Mouse (Mus musculus): ENCODE data around the gene Ubc. TPM values are rescaled to one million over a fixed set of nuclear protein-coding genes. Genes with fewer than 3 reads are reported as not detected.

The Ubc gene
- polyA plus RNA-seq, 1 experiment from 2014 or later = 431 TPM

DNA sequence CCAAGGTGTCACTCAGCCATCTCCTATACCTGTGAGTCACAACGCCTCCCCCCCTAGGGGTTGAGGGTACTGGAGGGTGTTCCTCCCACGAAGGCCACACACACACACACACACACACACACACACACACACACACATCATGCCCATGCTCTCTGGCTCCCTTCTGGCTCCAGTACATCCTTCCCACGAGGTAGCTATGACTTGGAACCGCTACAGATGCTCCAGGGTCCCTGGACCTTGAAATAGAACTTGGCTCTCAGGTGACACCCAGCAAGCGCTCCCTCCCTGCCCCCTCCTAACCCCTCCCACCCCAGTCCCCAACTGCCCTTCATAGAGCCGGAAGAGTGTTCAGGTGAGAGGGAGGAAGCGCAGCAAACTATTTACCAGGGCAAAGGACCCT, 34.4 kb downstream of the Ubc start:
- Histone ChIP-seq H3K27ac (no peak overlapping the region), H3K4me3 (ENCODE audit: inconsistent target) (no peak overlapping the region), H3K79me2 (ENCODE audit: inconsistent target) (no peaks in the 10 kb centered on the region), H3K36me3 (ENCODE audit: inconsistent target) (no peaks in the 10 kb centered on the region)
- 79% methylated on average over 7 of the region's 7 CpGs for WGBS (ENCODE audit: missing documents)

DNA sequence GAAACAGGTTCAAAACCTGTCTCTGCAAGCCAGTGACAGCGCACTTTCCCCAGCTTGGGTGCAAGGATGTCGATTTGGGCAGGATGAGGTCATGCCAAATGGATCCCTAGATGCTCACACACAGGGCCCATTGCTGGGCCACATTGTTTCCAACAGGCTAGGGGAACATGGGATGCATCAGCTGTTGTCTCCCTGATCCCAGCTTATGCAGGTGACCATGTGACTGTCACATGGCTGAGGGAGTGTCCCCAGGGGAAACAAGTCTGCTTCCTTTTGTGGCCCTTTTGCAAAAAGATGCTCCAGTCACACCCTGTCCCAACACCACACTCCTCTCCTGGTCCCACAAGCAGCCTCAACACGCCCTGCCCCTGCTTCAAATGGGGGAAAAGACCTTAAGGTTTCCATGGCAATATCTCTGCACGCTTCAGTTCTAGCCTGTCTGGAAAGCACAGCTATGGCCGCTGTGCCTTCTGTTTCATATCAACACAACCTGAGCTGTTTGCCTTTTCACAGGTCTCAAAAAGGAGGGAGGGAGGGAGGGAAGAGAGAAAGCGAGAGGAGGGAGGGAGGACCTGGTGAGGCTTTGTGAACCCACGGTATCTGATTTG, 35.0 kb downstream of the Ubc start:
- Histone ChIP-seq H3K36me3 (ENCODE audit: inconsistent target) (no peaks in the 10 kb centered on the region), H3K27ac (no peak overlapping the region), H3K4me3 (ENCODE audit: inconsistent target) (no peak overlapping the region), H3K79me2 (ENCODE audit: inconsistent target) (no peaks in the 10 kb centered on the region)
- 92% methylated on average over 7 of the region's 7 CpGs for WGBS (ENCODE audit: missing documents)

DNA sequence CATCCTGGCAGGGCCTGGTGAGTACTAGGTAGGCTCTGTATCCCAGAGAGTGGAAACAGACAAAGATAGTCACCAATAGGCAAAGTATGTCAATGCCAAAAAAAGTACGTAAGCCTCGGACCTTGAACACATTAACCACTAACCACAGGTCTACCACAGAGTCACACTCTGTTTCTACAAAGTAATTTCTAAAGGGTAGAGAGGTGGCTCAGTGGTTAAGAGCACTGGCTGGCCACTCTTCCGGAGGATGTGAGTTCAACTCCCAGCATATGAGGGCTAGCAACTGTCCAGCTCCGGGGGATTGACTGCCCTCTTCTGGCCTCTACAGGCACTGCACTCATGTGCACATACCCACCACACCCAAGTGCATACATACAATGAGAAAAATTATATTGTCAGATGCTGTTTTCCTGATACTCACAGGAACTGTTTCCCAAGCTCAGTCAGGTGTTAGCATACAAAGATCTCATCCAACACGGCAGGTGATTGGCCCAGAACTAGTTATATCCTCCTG, 37.2 kb downstream of the Ubc start:
- H3K36me3 ChIP-seq (ENCODE audit: inconsistent target) = no peaks in the 10 kb centered on the region
- H3K4me3 ChIP-seq (ENCODE audit: inconsistent target) = no peak overlapping the region
- no peak overlapping the region for H3K27ac ChIP-seq
- no peaks in the 10 kb centered on the region for H3K79me2 ChIP-seq (ENCODE audit: inconsistent target)
- WGBS (ENCODE audit: missing documents) = 76% methylated on average over 5 of the region's 5 CpGs

DNA sequence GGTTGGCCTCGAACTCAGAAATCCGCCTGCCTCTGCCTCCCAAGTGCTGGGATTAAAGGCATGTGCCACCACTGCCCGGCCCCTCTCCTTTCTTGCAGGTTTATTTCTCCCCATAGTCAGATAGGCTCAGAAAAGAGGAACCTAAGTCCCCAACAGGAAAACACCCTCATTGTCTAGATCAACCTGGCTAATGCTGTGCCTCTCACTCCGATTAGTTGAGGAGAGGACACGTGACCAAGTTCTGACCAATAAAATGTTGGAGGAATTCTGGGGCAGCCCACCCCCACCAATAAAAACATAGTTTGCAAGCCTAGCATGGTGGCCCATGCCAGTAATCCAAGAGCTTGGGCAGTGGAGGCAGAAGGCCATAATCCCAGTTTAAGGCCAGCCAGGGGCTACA, 38.1 kb downstream of the Ubc start:
- no peak overlapping the region for H3K4me3 ChIP-seq (ENCODE audit: inconsistent target)
- 21% methylated on average over 5 of the region's 5 CpGs for WGBS (ENCODE audit: missing documents)
- H3K79me2 ChIP-seq (ENCODE audit: inconsistent target) = no peaks in the 10 kb centered on the region
- H3K36me3 ChIP-seq (ENCODE audit: inconsistent target) = no peaks in the 10 kb centered on the region
- peak overlapping the region; percentile 47 for H3K27ac ChIP-seq

DNA sequence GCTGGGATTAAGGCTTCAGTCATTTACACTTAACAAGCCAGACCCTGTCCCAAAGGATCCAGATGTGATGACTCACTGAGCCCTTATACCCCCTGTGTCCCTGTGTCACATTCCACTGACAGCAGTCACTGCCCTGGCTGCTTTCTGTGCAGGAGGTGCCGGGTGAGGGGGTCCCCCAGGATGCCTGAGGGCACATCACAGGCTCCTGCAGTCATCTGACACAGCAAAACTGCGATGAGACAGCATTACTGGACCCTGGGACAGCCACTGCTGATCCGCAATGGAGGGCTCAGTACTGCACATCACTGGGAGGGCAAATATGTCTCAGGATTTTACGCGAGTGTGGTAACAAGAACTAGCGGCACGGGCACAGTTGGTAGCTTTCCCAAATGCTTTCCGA, 38.9 kb downstream of the Ubc start:
- WGBS (ENCODE audit: missing documents) = 86% methylated on average over 8 of the region's 8 CpGs
- H3K79me2 ChIP-seq (ENCODE audit: inconsistent target) = no peaks in the 10 kb centered on the region
- no peaks in the 10 kb centered on the region for H3K36me3 ChIP-seq (ENCODE audit: inconsistent target)
- H3K27ac ChIP-seq = peak overlapping the region; percentile 47
- H3K4me3 ChIP-seq (ENCODE audit: inconsistent target) = no peak overlapping the region

DNA sequence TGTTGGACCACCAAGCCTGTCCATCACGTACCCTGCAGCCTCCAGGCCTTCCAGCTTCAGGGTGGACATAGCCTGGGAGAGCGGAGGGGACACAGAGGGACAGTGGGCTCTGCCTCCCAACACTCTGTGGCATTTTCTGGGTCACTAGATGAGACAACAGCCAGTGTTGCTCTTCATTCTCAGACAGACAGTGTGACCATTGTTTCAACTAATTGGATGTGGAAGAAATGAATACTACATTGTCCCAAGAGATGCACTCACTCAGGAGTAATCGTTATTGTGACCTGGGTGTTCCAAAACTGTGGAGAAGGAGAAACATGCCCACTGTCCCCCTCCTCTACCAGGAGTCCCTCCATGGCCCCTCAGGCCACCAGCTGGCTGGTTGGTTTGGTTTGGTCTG, 40.6 kb downstream of the Ubc start:
- Histone ChIP-seq H3K4me3 (ENCODE audit: inconsistent target) (no peak overlapping the region), H3K79me2 (ENCODE audit: inconsistent target) (no peaks in the 10 kb centered on the region), H3K36me3 (ENCODE audit: inconsistent target) (no peaks in the 10 kb centered on the region), H3K27ac (no peak overlapping the region)
- 97% methylated on average over 3 of the region's 3 CpGs for WGBS (ENCODE audit: missing documents)

DNA sequence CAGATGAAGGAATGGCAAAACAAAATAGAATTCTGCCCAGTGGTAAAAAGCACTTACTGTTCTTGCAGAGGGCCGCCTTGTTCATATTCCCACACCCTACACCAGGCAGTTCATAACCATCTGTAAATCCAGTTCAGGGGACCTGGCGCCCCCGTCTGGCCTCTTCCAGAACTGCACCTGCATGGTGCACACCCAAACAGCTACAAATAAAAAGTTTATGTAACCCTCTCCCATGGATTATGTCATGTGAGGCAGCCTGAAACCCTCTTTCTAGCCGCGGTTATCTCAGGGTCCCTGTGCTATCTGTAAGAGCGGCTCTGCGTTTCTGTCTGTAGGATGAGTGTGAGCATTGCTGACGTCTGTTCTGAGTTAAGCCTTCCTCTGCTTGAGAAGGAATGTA, 41.5 kb downstream of the Ubc start:
- 44% methylated on average over 8 of the region's 8 CpGs for WGBS (ENCODE audit: missing documents)

DNA sequence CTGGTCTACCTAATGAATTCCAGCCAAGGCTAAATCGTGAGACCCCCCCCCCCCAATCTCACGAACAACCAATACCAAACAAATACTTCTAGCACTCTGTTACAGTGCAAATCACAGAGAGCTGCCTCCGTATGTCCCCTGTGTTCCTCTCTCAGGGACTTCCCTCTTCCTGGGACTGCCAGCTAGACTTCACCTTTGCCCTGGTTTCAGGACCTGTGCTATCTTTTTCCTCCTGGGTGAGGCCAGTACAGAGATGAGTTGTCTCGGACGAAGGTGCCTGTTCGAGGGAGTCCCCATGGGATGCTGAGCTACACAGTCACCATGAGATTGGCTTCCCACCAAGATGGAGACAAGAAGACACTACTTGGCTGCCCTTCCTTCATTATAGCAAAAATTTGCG, 41.9 kb downstream of the Ubc start:
- Histone ChIP-seq H3K36me3 (ENCODE audit: inconsistent target) (no peaks in the 10 kb centered on the region), H3K27ac (no peak overlapping the region), H3K4me3 (ENCODE audit: inconsistent target) (no peak overlapping the region), H3K79me2 (ENCODE audit: inconsistent target) (no peaks in the 10 kb centered on the region)
- 57% methylated on average over 7 of the region's 7 CpGs for WGBS (ENCODE audit: missing documents)

More for the DNA sequence above, 41.5 kb downstream of the Ubc start:
- H3K36me3 ChIP-seq (ENCODE audit: inconsistent target) = no peaks in the 10 kb centered on the region
- H3K27ac ChIP-seq = no peak overlapping the region
- H3K79me2 ChIP-seq (ENCODE audit: inconsistent target) = no peaks in the 10 kb centered on the region
- H3K4me3 ChIP-seq (ENCODE audit: inconsistent target) = no peak overlapping the region

DNA sequence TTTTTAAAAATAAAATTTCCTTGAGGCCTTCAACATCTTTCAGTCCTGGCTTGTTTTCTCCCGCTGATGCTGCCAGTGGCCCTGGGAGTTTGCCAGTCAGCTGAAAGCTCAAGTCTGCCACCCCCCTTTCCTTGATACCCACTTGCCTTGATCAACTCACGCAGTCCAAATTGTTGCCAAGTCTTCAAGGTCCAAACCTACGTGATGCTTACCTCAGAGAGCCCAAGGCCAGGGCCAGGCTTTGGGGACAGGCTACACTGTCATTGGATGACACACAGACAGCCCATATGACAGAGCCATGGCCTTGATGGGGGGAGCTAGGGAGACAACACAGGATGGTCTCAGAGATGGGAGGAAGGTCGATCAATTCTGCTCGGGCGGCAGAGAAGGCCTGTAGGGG, 45.7 kb downstream of the Ubc start:
- H3K4me3 ChIP-seq (ENCODE audit: inconsistent target) = no peak overlapping the region
- no peak overlapping the region for H3K27ac ChIP-seq
- H3K79me2 ChIP-seq (ENCODE audit: inconsistent target) = peaks cover 14% of the 10 kb centered on the region
- WGBS (ENCODE audit: missing documents) = 97% methylated on average over 6 of the region's 6 CpGs
- no peaks in the 10 kb centered on the region for H3K36me3 ChIP-seq (ENCODE audit: inconsistent target)

DNA sequence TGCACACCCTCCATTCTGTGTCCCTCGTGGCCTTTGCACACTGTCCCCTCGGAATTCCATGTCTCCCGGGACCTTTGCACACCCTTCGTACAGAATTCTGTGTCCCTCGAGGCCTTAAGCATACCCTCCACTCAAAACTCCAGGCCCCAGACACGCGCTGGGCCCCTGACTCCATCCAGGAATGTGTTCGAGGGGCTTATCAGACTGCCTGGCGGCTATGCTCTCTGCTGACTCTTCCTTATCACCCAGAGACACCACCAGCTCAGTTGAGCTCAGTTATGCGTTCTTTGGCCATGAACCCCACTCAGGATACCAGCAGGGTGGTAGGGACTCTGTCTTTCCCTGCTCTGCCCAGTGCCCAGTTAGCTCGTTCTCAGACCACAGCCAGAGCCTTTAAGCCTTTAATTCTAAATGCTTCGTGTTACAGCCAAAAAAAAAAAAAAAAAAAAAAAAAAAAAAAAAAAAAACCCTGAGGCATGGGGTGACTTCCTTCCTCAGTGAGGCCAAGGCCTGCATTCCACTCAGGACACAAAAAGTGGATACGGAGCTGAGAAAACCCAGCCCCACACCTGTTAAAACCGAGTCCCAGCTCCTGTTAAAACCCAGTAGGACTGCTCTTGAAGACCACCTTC, 48.4 kb downstream of the Ubc start:
- 60% methylated on average over 14 of the region's 14 CpGs for WGBS (ENCODE audit: missing documents)
- H3K27ac ChIP-seq = peak overlapping the region; percentile 32
- H3K79me2 ChIP-seq (ENCODE audit: inconsistent target) = peaks cover 41% of the 10 kb centered on the region
- H3K36me3 ChIP-seq (ENCODE audit: inconsistent target) = no peaks in the 10 kb centered on the region
- peak overlapping the region; percentile 8; the same call in 1 of the 2 replicates for H3K4me3 ChIP-seq (ENCODE audit: inconsistent target)

DNA sequence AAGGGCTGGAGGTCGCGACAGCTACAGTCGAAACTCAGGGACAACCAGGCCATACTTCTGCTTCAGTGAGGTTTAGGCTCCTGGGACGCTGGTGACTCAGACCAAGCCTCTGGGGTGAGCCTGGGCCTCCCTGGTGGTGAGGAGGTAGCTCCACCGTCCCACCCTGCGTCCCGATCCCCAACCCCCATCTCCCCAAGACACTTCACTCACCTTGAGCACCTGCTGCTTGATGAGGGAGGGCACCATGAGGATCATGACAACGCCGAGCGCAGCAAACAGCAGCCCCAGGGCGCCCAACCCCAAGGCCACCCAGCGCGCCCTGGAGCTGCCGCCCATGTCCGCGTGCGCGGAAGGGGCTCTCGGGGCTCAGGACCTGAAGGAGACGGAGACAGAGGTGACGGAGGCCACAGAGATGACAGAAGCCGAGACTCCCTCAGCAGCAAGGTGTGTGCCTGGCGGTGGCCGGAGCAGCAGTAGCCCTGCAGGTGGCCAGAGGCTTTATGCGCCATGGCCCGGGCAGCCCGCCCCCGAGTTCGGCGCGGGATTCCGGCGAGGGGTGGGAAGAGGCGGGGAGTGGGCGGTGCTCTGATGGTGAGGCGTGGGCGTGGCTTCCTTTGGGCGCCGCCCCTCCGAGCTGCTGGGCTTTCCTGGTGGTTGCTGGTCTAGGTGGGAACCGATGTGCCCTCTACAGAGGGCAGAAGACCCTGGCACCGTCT, 49.3 kb downstream of the Ubc start, which contains the start of gene Scarb1:
Gene Scarb1, minus strand, starts transcription at position 548 of the 716 bp plus-strand sequence.
- 1% methylated on average over 41 of the region's 42 CpGs for WGBS (ENCODE audit: missing documents)
- Histone ChIP-seq H3K27ac (peak within 1 kb of the TSS; percentile 87), H3K79me2 (ENCODE audit: inconsistent target) (peaks cover 50% of the 10 kb centered on the region), H3K4me3 (ENCODE audit: inconsistent target) (peak within 1 kb of the TSS; percentile 96), H3K36me3 (ENCODE audit: inconsistent target) (no peaks in the 10 kb centered on the region)

DNA sequence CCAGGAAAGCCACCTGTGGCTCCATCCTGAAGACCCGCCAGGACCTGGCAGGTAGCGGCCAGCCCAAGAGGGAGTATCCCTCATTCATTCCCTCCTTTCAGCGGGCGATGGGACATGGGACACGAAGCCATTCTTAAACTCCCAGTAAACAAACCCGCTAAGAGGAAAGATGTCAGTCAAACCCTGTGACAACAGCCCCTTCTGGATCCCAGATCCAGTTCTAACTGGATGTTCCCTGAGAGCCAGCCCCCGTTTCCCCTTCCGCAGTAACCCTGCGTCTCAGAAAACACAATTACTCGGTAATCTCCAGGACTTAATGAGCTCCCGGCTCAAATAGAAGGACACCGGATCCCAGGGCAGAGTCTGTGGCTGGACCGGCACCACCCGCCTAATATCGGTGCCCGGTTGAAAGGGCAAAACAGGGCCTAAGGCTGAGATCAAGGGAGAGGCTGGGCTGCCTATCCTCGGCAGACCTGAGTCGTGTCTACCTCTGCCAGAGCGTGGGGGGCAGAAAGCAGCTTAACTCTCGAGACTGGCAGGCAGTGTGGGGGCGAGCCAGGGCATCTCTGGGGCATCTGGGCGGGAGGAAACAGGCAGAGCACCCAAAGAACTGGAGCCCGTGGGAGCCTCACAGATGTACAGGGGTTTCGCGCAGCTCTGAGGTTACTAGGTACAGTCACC, 50.0 kb downstream of the Ubc start:
- Histone ChIP-seq H3K36me3 (ENCODE audit: inconsistent target) (no peaks in the 10 kb centered on the region), H3K4me3 (ENCODE audit: inconsistent target) (peak overlapping the region; percentile 96), H3K27ac (peak overlapping the region; percentile 87), H3K79me2 (ENCODE audit: inconsistent target) (peaks cover 57% of the 10 kb centered on the region)
- 2% methylated on average over 25 of the region's 25 CpGs for WGBS (ENCODE audit: missing documents)

DNA sequence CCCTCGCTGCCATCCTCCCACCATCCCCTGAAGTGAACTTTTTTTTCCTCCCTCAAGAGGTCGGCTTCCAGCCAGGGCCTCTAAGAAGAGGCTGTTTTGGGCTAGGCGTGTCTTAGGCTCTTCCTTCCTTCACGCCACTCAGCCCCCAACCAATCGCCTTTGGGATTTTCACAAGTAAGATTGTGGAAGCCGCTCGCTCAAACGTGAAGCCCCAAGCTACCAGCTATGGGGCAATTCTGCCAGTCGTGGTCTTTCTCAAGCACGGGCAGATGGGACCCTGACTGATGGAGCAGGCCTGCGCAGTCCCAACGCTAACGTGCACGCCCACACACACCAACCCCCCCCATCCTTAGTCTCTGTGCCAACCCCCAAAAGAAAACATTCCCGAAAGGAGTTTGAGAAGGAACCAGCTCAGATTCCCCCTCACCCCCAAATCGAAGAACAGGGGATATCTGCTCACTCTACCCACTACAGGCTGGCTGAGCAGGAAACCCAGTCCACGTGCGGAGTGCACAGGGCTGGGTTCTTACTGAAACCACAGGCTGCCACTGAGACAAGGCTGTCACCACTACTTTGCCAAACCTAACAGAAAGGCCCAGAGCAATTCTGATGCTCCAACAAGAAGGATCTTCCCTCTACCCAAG, 50.8 kb downstream of the Ubc start:
- Histone ChIP-seq H3K4me3 (ENCODE audit: inconsistent target) (peak overlapping the region; percentile 96), H3K36me3 (ENCODE audit: inconsistent target) (no peaks in the 10 kb centered on the region), H3K79me2 (ENCODE audit: inconsistent target) (peaks cover 64% of the 10 kb centered on the region), H3K27ac (peak overlapping the region; percentile 87)
- WGBS (ENCODE audit: missing documents) = under 1% methylated on average over 14 of the region's 18 CpGs

DNA sequence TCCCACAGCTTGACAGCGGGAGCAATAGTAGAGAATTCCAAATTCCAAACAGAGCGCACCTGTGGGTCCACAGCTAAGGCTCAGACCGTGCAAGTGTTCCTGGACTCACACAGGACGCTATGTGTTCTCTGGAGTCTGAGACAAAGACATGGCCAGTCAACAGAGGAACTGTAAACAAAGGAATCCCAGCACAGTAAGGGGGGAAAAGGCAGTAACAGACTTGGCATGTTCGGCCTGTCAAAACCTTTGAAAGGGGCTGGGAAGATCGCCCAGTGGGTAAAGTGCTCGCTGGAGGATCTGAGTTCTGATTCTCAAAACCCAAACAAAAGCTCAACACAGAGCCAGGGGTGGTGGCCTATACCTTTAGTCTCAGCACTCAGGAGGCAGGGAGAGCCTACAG, 52.5 kb downstream of the Ubc start:
- H3K36me3 ChIP-seq (ENCODE audit: inconsistent target) = no peaks in the 10 kb centered on the region
- no peak overlapping the region for H3K27ac ChIP-seq
- H3K4me3 ChIP-seq (ENCODE audit: inconsistent target) = no peak overlapping the region
- 94% methylated on average over 7 of the region's 7 CpGs for WGBS (ENCODE audit: missing documents)
- peaks cover 79% of the 10 kb centered on the region for H3K79me2 ChIP-seq (ENCODE audit: inconsistent target)

Measured in macrophage (primary cell).